Mouse (Mus musculus) stomach, embryonic 14.5 days (tissue): Measurements from ENCODE around the gene Arih2. TPM values are rescaled to one million over a fixed set of nuclear protein-coding genes. Genes with fewer than 3 reads are reported as not detected.
A peak's percentile ranks its signal among the peaks of the same experiment; 100 is the strongest.

Experiments
- ATAC-seq: fragments of 200-750 bp; cut with Nextera tagmentation; 2 replicates; pipeline ENCODE4 v1.8.0; 2017; ENCODE audit warnings: low read depth, moderate TSS enrichment; ENCODE audit not compliant: insufficient number of reproducible peaks, insufficient read depth, low FRiP score
- H3K27ac ChIP-seq: fragments of 300-500 bp; sonication (generic); 2 replicates; pipeline ENCODE4 v1.5.1; 2014; ENCODE audit warnings: mild to moderate bottlenecking, low read length, moderate library complexity, mixed read lengths
- H3K27me3 ChIP-seq: fragments of 300-500 bp; sonication (generic); 2 replicates; pipeline ENCODE4 v1.6.1; 2014; ENCODE audit warnings: low read length, control low read depth, mixed read lengths; ENCODE audit not compliant: control insufficient read depth, insufficient read depth
- H3K36me3 ChIP-seq: fragments of 300-500 bp; sonication (generic); 2 replicates; pipeline ENCODE4 v1.6.1; 2014; ENCODE audit warnings: mild to moderate bottlenecking, control low read depth, low read length, moderate library complexity, mixed read lengths; ENCODE audit not compliant: control insufficient read depth, insufficient read depth
- H3K4me1 ChIP-seq: fragments of 300-500 bp; sonication (generic); 2 replicates; pipeline ENCODE4 v1.6.1; 2014; ENCODE audit warnings: low read length, control low read depth, mixed read lengths; ENCODE audit not compliant: control insufficient read depth, insufficient read depth
- H3K4me2 ChIP-seq: fragments of 300-500 bp; sonication (generic); replicated peaks from 2 replicates; pipeline ENCODE4 v1.6.1; 2014; ENCODE audit warnings: low read depth, low read length, control low read depth
- H3K4me3 ChIP-seq: fragments of 300-500 bp; sonication (generic); 2 replicates; pipeline ENCODE4 v1.5.1; 2014; ENCODE audit warnings: low read depth, low read length, control low read depth
- H3K9ac ChIP-seq: fragments of 300-500 bp; sonication (generic); replicated peaks from 2 replicates; pipeline ENCODE4 v1.6.1; 2014; ENCODE audit warnings: low read depth, mild to moderate bottlenecking, control low read depth, low read length, moderate library complexity, mixed read lengths
- H3K9me3 ChIP-seq: fragments of 300-500 bp; sonication (generic); 2 replicates; pipeline ENCODE4 v1.6.1; 2016; ENCODE audit warnings: low read depth, low read length, control low read depth; ENCODE audit not compliant: control insufficient read depth
- WGBS: fragments of 180-500 bp; shearing (Covaris S2); extraction: QIAGEN DNeasy Blood & Tissue Kit; methylation state at CpG from one replicate; pipeline ENCODE4 v1.1.7; 2014; 5-methylcytosine and 5-hydroxymethylcytosine counted together
- polyA plus RNA-seq: library from polyadenylated mRNA; unstranded; fragments of >200 nt; fragmentation: Nextera tagmentation; extraction: Ambion mirVana; gene quantifications from 2 replicates; pipeline ENCODE4 v1.2.1, GENCODE M21; 2014

Gene Arih2
- polyA plus RNA-seq, 1 experiment from 2014 or later: 36.2 TPM

DNA sequence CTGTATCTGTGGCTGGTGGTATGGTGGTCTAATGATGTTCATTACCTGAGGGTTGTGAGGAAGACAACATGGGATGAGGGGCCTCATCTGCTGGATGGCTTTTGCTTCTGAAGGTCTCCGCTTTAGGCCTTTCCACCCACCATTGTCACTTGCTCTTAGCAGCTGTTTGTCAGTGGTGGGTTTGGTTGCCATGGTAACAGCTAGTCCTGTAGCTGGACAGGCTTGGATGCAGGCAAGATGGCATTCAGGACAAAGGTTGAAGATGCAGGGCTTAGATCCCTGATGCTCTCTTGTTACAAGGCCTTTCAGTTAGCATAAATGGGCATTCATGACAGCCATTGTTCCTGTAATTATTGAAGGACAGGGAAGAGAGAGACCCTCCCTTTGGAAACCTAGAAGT lies 39.9 kb upstream of the Arih2 start, which contains the start of gene Prkar2a:
TSS of gene Prkar2a (plus strand) at position 209 of the 400 bp plus-strand sequence.
- no peak within 1 kb of the TSS for H3K27ac ChIP-seq

DNA sequence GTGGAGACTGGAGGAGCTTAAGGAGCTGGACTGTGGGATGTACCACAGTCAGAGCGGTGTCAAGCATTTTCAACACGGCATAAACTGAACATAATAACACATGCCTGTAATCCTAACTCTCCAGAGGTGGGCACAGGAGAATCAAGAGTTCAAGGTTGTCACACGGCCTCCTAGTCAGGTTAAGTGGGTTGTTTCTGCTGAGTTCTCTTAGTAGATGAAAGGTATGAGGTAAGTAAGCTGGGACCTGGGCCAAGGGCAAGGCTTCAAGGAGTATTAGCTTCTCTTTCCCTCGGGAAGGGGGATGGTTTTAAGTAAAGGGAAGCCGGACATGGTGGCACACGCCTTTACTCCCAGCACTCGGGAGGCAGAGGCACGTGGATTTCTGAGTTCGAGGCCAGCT lies 39.3 kb upstream of the Arih2 start:
- 72% methylated on average over 9 of the region's 9 CpGs for WGBS
- Histone ChIP-seq H3K4me1 (peaks cover 4% of the 10 kb centered on the region; the same call in 1 of the 2 replicates), H3K4me3 (no peak overlapping the region), H3K27ac (no peak overlapping the region), H3K4me2 (no peak overlapping the region), H3K9me3 (no peaks in the 10 kb centered on the region), H3K36me3 (no peaks in the 10 kb centered on the region), H3K27me3 (no peaks in the 10 kb centered on the region), H3K9ac (no peak overlapping the region)
- ATAC-seq: no peak

More for the DNA sequence above, 39.9 kb upstream of the Arih2 start, which contains the start of gene Prkar2a:
- Histone ChIP-seq H3K9me3 (no peaks in the 10 kb centered on the region), H3K4me1 (peaks cover 4% of the 10 kb centered on the region; the same call in 1 of the 2 replicates), H3K4me3 (no peak within 1 kb of the TSS), H3K9ac (no peak within 1 kb of the TSS), H3K36me3 (no peaks in the 10 kb centered on the region), H3K4me2 (no peak within 1 kb of the TSS), H3K27me3 (no peaks in the 10 kb centered on the region)
- WGBS: 88% methylated on average over 1 of the region's 1 CpGs
- ATAC-seq: no peak

DNA sequence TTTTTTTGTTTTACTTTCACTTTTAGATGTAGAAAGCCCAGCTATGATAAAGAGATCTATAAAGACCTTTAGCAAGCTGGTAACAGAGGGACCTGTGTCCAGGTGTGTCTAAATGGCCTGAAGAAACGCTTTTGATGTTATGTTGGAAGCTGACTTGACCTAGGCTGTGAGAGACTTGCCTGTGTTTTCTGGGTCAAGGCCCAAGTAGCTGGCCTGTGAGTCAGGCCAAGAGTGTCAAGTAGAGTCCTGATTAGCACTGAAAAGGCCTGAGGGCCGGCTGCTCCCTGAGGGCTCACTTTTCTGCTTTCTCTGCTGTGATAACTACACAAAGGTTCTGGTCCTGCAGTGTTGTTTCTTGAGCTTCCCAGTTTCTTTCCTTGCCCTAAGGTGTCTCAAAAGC lies 38.5 kb upstream of the Arih2 start:
- no peak overlapping the region for H3K9ac ChIP-seq
- H3K27me3 ChIP-seq: no peaks in the 10 kb centered on the region
- H3K9me3 ChIP-seq: no peaks in the 10 kb centered on the region
- 78% methylated on average over 2 of the region's 2 CpGs for WGBS
- no peak overlapping the region for H3K4me3 ChIP-seq
- no peak overlapping the region for H3K27ac ChIP-seq
- H3K4me1 ChIP-seq: no peaks in the 10 kb centered on the region; the same call in 1 of the 2 replicates
- no peak overlapping the region for H3K4me2 ChIP-seq
- no peak for ATAC-seq
- H3K36me3 ChIP-seq: no peaks in the 10 kb centered on the region; the same call in 1 of the 2 replicates

DNA sequence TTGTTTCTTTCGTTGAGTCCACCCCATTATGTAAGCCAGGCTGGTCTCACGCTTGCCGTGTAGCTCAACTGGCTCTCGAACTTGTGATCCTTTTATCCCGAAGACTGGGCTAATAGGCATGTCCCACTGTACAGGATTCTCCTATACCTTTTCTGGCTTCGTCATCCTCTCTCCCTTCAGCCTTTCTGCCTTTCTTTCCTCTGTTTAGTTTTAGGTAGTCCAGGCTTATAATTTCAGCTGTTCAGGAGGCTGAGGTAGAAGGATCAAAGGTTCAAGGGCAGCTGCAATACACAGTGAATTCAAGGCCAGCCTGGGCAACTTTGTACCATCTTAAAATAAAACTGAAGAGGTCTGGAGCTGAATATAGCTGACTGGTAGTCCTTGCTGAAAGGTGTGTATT lies 38.0 kb upstream of the Arih2 start:
- no peak overlapping the region for H3K4me3 ChIP-seq
- no peaks in the 10 kb centered on the region for H3K9me3 ChIP-seq
- 75% methylated on average over 6 of the region's 6 CpGs for WGBS
- H3K27ac ChIP-seq: no peak overlapping the region
- H3K4me1 ChIP-seq: no peaks in the 10 kb centered on the region; the same call in 1 of the 2 replicates
- H3K36me3 ChIP-seq: peaks cover 2% of the 10 kb centered on the region; the same call in 1 of the 2 replicates
- no peak for ATAC-seq
- no peaks in the 10 kb centered on the region for H3K27me3 ChIP-seq
- H3K4me2 ChIP-seq: no peak overlapping the region
- H3K9ac ChIP-seq: no peak overlapping the region

DNA sequence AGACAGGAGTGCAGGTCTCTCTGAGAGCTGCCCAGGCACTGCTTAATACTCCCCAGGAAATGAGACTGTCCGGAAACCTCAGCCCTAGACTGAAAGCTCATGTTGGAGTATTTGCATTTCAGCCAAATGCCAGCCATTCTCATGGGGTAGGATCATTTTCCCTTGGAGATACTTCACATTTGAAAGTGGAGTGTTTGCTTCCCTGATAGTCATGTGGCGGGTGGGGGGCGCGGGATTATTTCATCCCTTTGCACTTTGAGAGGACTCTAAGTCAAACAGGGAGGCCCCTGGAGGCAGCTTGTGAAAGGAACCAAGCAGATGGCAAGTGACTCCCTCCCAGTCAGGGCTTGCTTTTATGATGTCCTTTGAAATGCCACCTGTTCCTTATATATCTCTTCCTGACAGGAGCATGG lies 37.3 kb upstream of the Arih2 start:
- Histone ChIP-seq H3K4me2 (no peak overlapping the region), H3K4me1 (no peaks in the 10 kb centered on the region; the same call in 1 of the 2 replicates), H3K4me3 (no peak overlapping the region), H3K9ac (no peak overlapping the region), H3K27me3 (no peaks in the 10 kb centered on the region), H3K27ac (no peak overlapping the region), H3K36me3 (peaks cover 5% of the 10 kb centered on the region; the same call in 1 of the 2 replicates), H3K9me3 (no peaks in the 10 kb centered on the region)
- ATAC-seq: no peak
- 34% methylated on average over 4 of the region's 4 CpGs for WGBS

DNA sequence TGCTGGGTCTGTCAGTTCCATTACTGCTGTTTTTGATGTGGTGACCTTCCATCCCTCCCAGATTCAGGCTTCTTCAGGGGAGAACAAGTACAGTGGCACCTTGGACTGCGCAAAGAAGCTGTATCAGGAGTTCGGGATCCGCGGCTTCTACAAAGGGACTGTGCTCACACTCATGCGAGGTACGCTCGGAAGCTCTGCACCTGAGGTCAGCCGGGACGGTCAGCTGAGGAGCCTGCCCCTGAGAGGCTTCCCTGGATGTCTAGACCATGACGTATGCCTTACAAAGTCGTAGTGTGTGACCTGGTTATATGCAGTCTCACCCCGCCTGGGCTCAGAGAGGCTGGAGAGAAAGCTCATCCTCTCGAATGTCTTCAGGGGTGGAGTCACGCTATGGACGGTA lies 30.8 kb upstream of the Arih2 start:
- Histone ChIP-seq H3K4me1 (no peaks in the 10 kb centered on the region), H3K9ac (no peak overlapping the region), H3K4me2 (no peak overlapping the region), H3K4me3 (no peak overlapping the region), H3K27me3 (no peaks in the 10 kb centered on the region), H3K27ac (no peak overlapping the region), H3K9me3 (no peaks in the 10 kb centered on the region), H3K36me3 (peaks cover 12% of the 10 kb centered on the region; the same call in 1 of the 2 replicates)
- ATAC-seq: no peak
- WGBS: 90% methylated on average over 15 of the region's 15 CpGs

DNA sequence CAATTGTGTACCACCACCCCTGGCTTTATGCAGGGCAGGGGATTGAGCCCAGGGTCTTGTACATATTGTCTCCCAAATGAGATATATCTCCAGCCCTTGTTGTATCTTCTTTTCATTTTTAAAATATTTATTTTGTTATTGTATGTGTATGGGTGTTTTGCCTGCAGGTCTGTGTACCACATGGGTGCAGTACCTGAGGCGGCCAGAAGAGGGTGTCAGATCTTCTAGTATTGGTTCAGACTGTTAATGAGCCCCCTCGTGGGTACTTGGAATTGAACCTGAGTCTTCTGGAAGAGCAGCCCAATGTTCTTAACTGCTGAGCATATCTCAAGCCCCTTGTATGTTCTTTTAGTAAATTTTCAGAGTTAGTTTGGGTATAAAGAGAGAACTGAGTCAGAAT lies 24.0 kb upstream of the Arih2 start:
- WGBS: 53% methylated on average over 2 of the region's 2 CpGs
- no peak for ATAC-seq
- no peaks in the 10 kb centered on the region for H3K4me1 ChIP-seq
- no peak overlapping the region for H3K9ac ChIP-seq
- H3K36me3 ChIP-seq: no peaks in the 10 kb centered on the region; the same call in 1 of the 2 replicates
- H3K4me2 ChIP-seq: no peak overlapping the region
- H3K9me3 ChIP-seq: 0 out of 2 replicates have a peak, but pooled peaks cover 3% of the 10 kb centered on the region
- no peaks in the 10 kb centered on the region for H3K27me3 ChIP-seq
- H3K4me3 ChIP-seq: no peak overlapping the region
- no peak overlapping the region for H3K27ac ChIP-seq

DNA sequence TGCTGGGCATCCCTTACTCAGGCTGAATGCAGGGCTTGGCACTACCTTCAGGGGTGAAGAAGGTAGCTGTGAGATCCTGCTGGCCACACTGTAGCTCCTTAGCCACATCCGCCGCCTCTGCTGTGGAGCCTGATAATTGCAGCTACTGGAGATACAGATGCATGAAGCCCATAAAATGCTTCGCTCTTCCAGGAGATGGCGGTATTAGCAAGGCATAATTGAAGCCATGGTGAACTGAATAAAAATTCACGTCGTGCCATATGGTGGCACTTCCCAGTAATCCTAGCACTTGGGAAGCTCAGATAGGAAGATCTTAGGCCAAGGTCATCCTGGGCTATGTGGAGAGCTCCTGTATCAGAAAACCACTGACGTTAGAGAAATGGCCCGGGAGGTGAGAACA lies 20.7 kb upstream of the Arih2 start:
- WGBS: 59% methylated on average over 8 of the region's 8 CpGs
- H3K4me2 ChIP-seq: no peak overlapping the region
- no peak overlapping the region for H3K4me3 ChIP-seq
- H3K36me3 ChIP-seq: no peaks in the 10 kb centered on the region; the same call in 1 of the 2 replicates
- H3K27ac ChIP-seq: no peak overlapping the region
- no peaks in the 10 kb centered on the region for H3K27me3 ChIP-seq
- ATAC-seq: no peak; the same call in 1 of the 2 replicates
- H3K9ac ChIP-seq: no peak overlapping the region
- H3K4me1 ChIP-seq: no peaks in the 10 kb centered on the region
- 0 out of 2 replicates have a peak, but pooled peaks cover 3% of the 10 kb centered on the region for H3K9me3 ChIP-seq

DNA sequence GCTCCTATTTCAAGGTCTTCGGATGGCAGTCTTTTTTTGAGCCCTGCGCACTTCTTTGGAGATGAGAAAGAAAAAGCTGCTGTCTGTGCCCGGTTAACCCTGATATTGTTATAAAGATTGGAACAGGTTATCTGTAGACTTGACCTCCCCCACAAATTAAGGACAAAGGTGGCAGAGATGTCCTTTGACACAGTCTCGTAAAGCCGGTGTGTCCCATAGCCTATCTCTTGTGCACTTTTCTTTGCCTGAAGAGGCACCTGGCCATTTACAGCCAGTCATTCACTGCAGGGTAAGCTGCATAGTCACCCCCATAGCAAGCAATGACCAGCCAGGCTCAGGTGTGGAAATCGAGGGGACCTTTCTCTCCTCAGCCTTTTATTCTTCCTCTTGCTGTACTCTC lies 13.5 kb upstream of the Arih2 start:
- peak overlapping the region; percentile 58 for H3K4me3 ChIP-seq
- WGBS: 24% methylated on average over 6 of the region's 6 CpGs
- H3K27me3 ChIP-seq: no peaks in the 10 kb centered on the region
- no peaks in the 10 kb centered on the region for H3K9me3 ChIP-seq
- no peaks in the 10 kb centered on the region for H3K36me3 ChIP-seq
- H3K4me1 ChIP-seq: 0 out of 2 replicates have a peak, but pooled peaks cover 3% of the 10 kb centered on the region
- no peak overlapping the region for H3K27ac ChIP-seq
- peak overlapping the region; percentile 62 for H3K4me2 ChIP-seq
- no peak for ATAC-seq
- no peak overlapping the region for H3K9ac ChIP-seq
